Mouse (Mus musculus) G1E (cell line): Measurements from ENCODE around the gene Sgsm2. TPM values are rescaled to one million over a fixed set of nuclear protein-coding genes. Genes with fewer than 3 reads are reported as not detected.

ENCODE experiments used
- ATAC-seq: 2 replicates; pipeline ENCODE4 v1.8.0; 2016; ENCODE audit warnings: mild to moderate bottlenecking; ENCODE audit not compliant: insufficient number of reproducible peaks, poor library complexity, low FRiP score, severe bottlenecking; ENCODE audit errors: extremely low read depth
- DNase-seq: peaks from one replicate; pipeline ENCODE4 v3.0.0; 2012; ENCODE audit warnings: low spot score
- H3K27me3 ChIP-seq: 2 replicates; pipeline ENCODE4 v1.6.1; 2012; ENCODE audit warnings: mild to moderate bottlenecking, low read length, inconsistent platforms; ENCODE audit not compliant: insufficient read depth
- H3K36me3 ChIP-seq: replicated peaks from 2 replicates; pipeline ENCODE3; 2012; ENCODE audit warnings: mild to moderate bottlenecking, inconsistent platforms
- H3K4me1 ChIP-seq: 2 replicates; pipeline ENCODE4 v1.6.1; 2012; ENCODE audit warnings: low read depth, low read length, inconsistent platforms, mixed read lengths; ENCODE audit not compliant: insufficient read depth
- H3K4me3 ChIP-seq: 2 replicates; pipeline ENCODE4 v1.5.1; 2012; ENCODE audit warnings: low read depth, mild to moderate bottlenecking, inconsistent platforms, low read length, moderate library complexity, mixed read lengths
- H3K9me3 ChIP-seq: replicated peaks from 2 replicates; pipeline ENCODE4 v1.6.1; 2012; ENCODE audit warnings: inconsistent platforms
- CTCF ChIP-seq: IDR thresholded peaks from 2 replicates; pipeline ENCODE4 v1.5.1; 2012; ENCODE audit warnings: low read depth, low read length, inconsistent platforms, mixed read lengths
- GATA1 ChIP-seq: IDR thresholded peaks from 2 replicates; pipeline ENCODE4 v1.6.1; 2012; ENCODE audit warnings: borderline replicate concordance, low read length, inconsistent platforms, mixed read lengths
- GATA2 ChIP-seq: IDR thresholded peaks from 2 replicates; pipeline ENCODE4 v1.6.1; 2012; ENCODE audit warnings: low read depth, low read length, inconsistent platforms, borderline replicate concordance
- POLR2AphosphoS5 ChIP-seq: IDR thresholded peaks from 2 replicates; pipeline ENCODE4 v1.6.1; 2012; ENCODE audit warnings: low read depth, low read length, inconsistent platforms; ENCODE audit not compliant: insufficient replicate concordance
- TAL1 ChIP-seq: conservative IDR thresholded peaks from 2 replicates; pipeline ENCODE4 v1.6.1; 2012; ENCODE audit warnings: low read depth, low read length, inconsistent platforms, mixed read lengths
- polyA plus RNA-seq: library from polyadenylated mRNA; stranded (reverse); fragments of >175 nt; gene quantifications from 2 replicates; pipeline ENCODE4 v1.2.3, GENCODE M21; 2012
- total RNA-seq, 2 experiments: library from RNA; stranded (forward) in 1 of 2; stranded (reverse) in 1 of 2; fragments of 200-1000 nt in 1 of 2; fragments of >200 nt in 1 of 2; fragmentation: Nextera tagmentation in 1 of 2; gene quantifications; 2 replicates each; pipeline ENCODE4 v1.2.3; 2014 to 2017

Gene Sgsm2
- total and polyA plus RNA-seq, 3 experiments, result 4.7 to 10.5 (median 7.4) TPM

- H3K4me1 ChIP-seq, result peaks cover 66% of the 10 kb centered on the region
- peaks cover 85% of the 10 kb centered on the region for H3K36me3 ChIP-seq
- no peak for ATAC-seq
- H3K4me3 ChIP-seq, result no peak overlapping the region
- no peak for DNase-seq
- H3K9me3 ChIP-seq, result peaks cover 10% of the 10 kb centered on the region
- TF ChIP-seq GATA1, result no peak
- no peak for TF ChIP-seq CTCF
- no peaks in the 10 kb centered on the region for H3K27me3 ChIP-seq
These were observed 55.5 kb downstream of the Sgsm2 start for GRCm38 (mm10) chr11:74841366-74841765.

- peaks cover 72% of the 10 kb centered on the region for H3K4me1 ChIP-seq
- TF ChIP-seq TAL1 (no peak), CTCF (no peak), POLR2AphosphoS5 (no peak), GATA2 (no peak), GATA1 (no peak)
- no peaks in the 10 kb centered on the region for H3K27me3 ChIP-seq
- no peak overlapping the region for H3K4me3 ChIP-seq
- peaks cover 9% of the 10 kb centered on the region for H3K9me3 ChIP-seq
- H3K36me3 ChIP-seq, result peaks cover 85% of the 10 kb centered on the region
- DNase-seq (no peak), ATAC-seq (no peak)
These were observed 56.1 kb downstream of the Sgsm2 start for GRCm38 (mm10) chr11:74840739-74841138.

GRCm38 (mm10) chr11:74839860-74840715 is 56.8 kb downstream of the Sgsm2 start:
- H3K36me3 ChIP-seq, result peaks cover 84% of the 10 kb centered on the region
- H3K4me1 ChIP-seq, result peaks cover 78% of the 10 kb centered on the region
- DNase-seq, result no peak
- ATAC-seq, result no peak
- H3K4me3 ChIP-seq, result no peak overlapping the region
- H3K9me3 ChIP-seq, result peaks cover 5% of the 10 kb centered on the region
- no peaks in the 10 kb centered on the region for H3K27me3 ChIP-seq
- TF ChIP-seq TAL1 (no peak), CTCF (no peak), GATA2 (no peak), POLR2AphosphoS5 (no peak), GATA1 (no peak)

GRCm38 (mm10) chr11:74838971-74839370 is 57.9 kb downstream of the Sgsm2 start:
- ATAC-seq, result 0 out of 2 replicates have a peak, but pooled peaks have one; percentile 19
- Histone ChIP-seq H3K4me3 (peak overlapping the region; percentile 56; the same call in 1 of the 2 replicates), H3K36me3 (peaks cover 84% of the 10 kb centered on the region), H3K4me1 (peaks cover 88% of the 10 kb centered on the region), H3K27me3 (no peaks in the 10 kb centered on the region), H3K9me3 (no peaks in the 10 kb centered on the region)
- DNase-seq, result peak; percentile 85
- no peak for TF ChIP-seq TAL1
- no peak for TF ChIP-seq CTCF
- TF ChIP-seq GATA2, result no peak

GRCm38 (mm10) chr11:74838441-74838840 is 58.4 kb downstream of the Sgsm2 start:
- no peak for TF ChIP-seq GATA2
- no peak for TF ChIP-seq TAL1
- TF ChIP-seq GATA1, result no peak
- TF ChIP-seq POLR2AphosphoS5, result no peak
- TF ChIP-seq CTCF, result no peak
- ATAC-seq (peak; percentile 59), DNase-seq (peak; percentile 96)
- Histone ChIP-seq H3K36me3 (peaks cover 84% of the 10 kb centered on the region), H3K27me3 (no peaks in the 10 kb centered on the region), H3K9me3 (no peaks in the 10 kb centered on the region), H3K4me1 (peaks cover 88% of the 10 kb centered on the region), H3K4me3 (peak overlapping the region; percentile 72)

- no peak for TF ChIP-seq GATA2
- TF ChIP-seq POLR2AphosphoS5, result no peak
- TF ChIP-seq TAL1, result no peak
- TF ChIP-seq CTCF, result no peak
- no peak for TF ChIP-seq GATA1
- Histone ChIP-seq H3K4me3 (peak overlapping the region; percentile 72), H3K9me3 (no peaks in the 10 kb centered on the region), H3K27me3 (no peaks in the 10 kb centered on the region), H3K4me1 (peaks cover 88% of the 10 kb centered on the region), H3K36me3 (peaks cover 80% of the 10 kb centered on the region)
- peak; percentile 61 for ATAC-seq
- peak; percentile 96 for DNase-seq
These were observed 59.0 kb downstream of the Sgsm2 start for GRCm38 (mm10) chr11:74837694-74838431.
